Mouse (Mus musculus) thymus, adult 2 months (tissue): ENCODE measurements at regions not wholly inside any gene's neighbourhood (a gene's known extent, or its start where the extent isn't known, plus 50 kb on each side); places are given as distances from the start of the nearest gene placed in this dataset.

ENCODE experiments used
- CTCF ChIP-seq: fragments of 200-500 bp; IDR thresholded peaks from 2 replicates; pipeline ENCODE4 v1.5.1; 2012; ENCODE audit warnings: mild to moderate bottlenecking, control low read depth, low read length, moderate library complexity, borderline replicate concordance; ENCODE audit not compliant: control insufficient read depth, poor library complexity, insufficient read depth; ENCODE audit errors: extremely low read depth
- POLR2A ChIP-seq: fragments of 200-500 bp; IDR thresholded peaks from 2 replicates; pipeline ENCODE4 v1.6.1; 2012; ENCODE audit warnings: mild to moderate bottlenecking, low read length, control low read depth, moderate library complexity; ENCODE audit not compliant: control insufficient read depth, poor library complexity, insufficient read depth; ENCODE audit errors: extremely low read depth

DNA sequence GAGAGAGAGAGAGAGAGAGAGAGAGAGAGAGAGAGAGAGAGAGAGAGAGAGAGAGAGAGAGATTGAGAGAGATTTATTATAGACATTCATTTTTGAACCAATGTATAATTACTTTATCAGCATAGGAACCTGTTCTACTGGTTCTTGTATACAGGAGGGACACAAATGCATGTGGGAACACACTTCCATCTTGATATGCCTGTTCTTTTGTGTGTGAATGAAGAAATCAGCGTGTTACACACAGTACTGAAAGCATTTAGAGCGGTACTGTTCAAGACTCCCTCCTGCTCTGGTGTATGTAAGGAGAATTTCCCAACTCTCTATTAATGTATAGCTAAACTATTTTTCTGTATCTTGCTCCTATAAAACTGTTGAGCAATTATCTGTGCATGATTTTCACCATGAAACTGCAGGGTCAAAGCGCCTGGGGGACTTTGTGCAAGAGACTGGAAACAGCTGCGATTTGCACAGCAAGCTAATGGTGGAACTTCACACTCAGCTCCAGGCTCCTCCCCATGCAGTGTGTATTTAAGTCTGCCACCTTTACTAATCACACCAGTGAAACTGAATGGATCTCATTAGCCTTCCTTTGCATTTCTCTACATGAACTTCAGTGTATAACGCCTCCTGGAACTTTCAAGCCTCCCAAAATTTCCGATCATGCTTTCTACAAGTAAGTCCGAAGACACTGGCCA lies 267.0 kb upstream of the 3110018I06Rik start:
- TF ChIP-seq POLR2A (no peak), CTCF (no peak)
